Mouse (Mus musculus) midbrain, embryonic 10.5 days (tissue): ENCODE results near the gene Fem1a. TPM values are rescaled to one million over a fixed set of nuclear protein-coding genes. Genes with fewer than 3 reads are reported as not detected.
"Not testable (repeated sequence)": the region's sequence is repeated elsewhere in the genome, so short reads cannot be mapped to it uniquely, and the experiment has no call there.

Experiments
- DNase-seq: peaks from one replicate; pipeline ENCODE4 v3.0.0-alpha.2; 2017; ENCODE audit warnings: low spot score
- H3K27ac ChIP-seq: fragments of 300-500 bp; sonication (generic); replicated peaks from 2 replicates; pipeline ENCODE4 v1.5.1; 2016; ENCODE audit warnings: mild to moderate bottlenecking
- H3K27me3 ChIP-seq: fragments of 300-500 bp; sonication (generic); 2 replicates; pipeline ENCODE4 v1.6.1; 2016; ENCODE audit warnings: low read depth, mild to moderate bottlenecking; ENCODE audit not compliant: poor library complexity, severe bottlenecking
- H3K36me3 ChIP-seq: fragments of 300-500 bp; sonication (generic); 2 replicates; pipeline ENCODE4 v1.6.1; 2016; ENCODE audit warnings: mild to moderate bottlenecking, moderate library complexity
- H3K4me1 ChIP-seq: fragments of 300-500 bp; sonication (generic); 2 replicates; pipeline ENCODE4 v1.6.1; 2016
- H3K4me3 ChIP-seq: fragments of 300-500 bp; sonication (generic); 2 replicates; pipeline ENCODE4 v1.5.1; 2016; ENCODE audit warnings: mild to moderate bottlenecking, moderate library complexity
- H3K9me3 ChIP-seq: fragments of 300-500 bp; sonication (generic); replicated peaks from 2 replicates; pipeline ENCODE4 v1.6.1; 2016; ENCODE audit warnings: mild to moderate bottlenecking
- WGBS: fragments of 180-500 bp; shearing (Covaris S2); methylation state at CpG from one replicate; pipeline ENCODE4 v1.1.7; 2016; 5-methylcytosine and 5-hydroxymethylcytosine counted together
- polyA plus RNA-seq: library from polyadenylated mRNA; unstranded; fragments of >200 nt; fragmentation: Nextera tagmentation; extraction: Ambion mirVana; gene quantifications from 2 replicates; pipeline ENCODE4 v1.2.1, GENCODE M21; 2016

Fem1a gene
- polyA plus RNA-seq, 1 experiment from 2014 or later: 11.7 TPM

- no peak for DNase-seq
- no peaks in the 10 kb centered on the region for H3K27me3 ChIP-seq
- no peak overlapping the region for H3K27ac ChIP-seq
- no peaks in the 10 kb centered on the region for H3K9me3 ChIP-seq
- no peaks in the 10 kb centered on the region for H3K36me3 ChIP-seq
- 75% methylated on average over 3 of the region's 3 CpGs for WGBS
- H3K4me3 ChIP-seq: no peak overlapping the region
- no peaks in the 10 kb centered on the region for H3K4me1 ChIP-seq
Measured at GRCm38 (mm10) chr17:56226566-56226965, 30.0 kb upstream of the Fem1a start.

- 70% methylated on average over 10 of the region's 10 CpGs for WGBS
- DNase-seq: no peak
- Histone ChIP-seq H3K4me1 (peaks cover 12% of the 10 kb centered on the region), H3K4me3 (no peak overlapping the region), H3K27ac (no peak overlapping the region), H3K9me3 (no peaks in the 10 kb centered on the region), H3K36me3 (no peaks in the 10 kb centered on the region), H3K27me3 (no peaks in the 10 kb centered on the region)
Measured at GRCm38 (mm10) chr17:56229943-56230342, 26.7 kb upstream of the Fem1a start.

GRCm38 (mm10) chr17:56233389-56233788 is 23.2 kb upstream of the Fem1a start:
- no peak overlapping the region for H3K27ac ChIP-seq
- no peaks in the 10 kb centered on the region for H3K9me3 ChIP-seq
- peak overlapping the region; percentile 35 for H3K4me3 ChIP-seq
- peaks cover 16% of the 10 kb centered on the region for H3K4me1 ChIP-seq
- no peaks in the 10 kb centered on the region for H3K36me3 ChIP-seq
- WGBS: 54% methylated on average over 8 of the region's 8 CpGs
- no peak for DNase-seq
- no peaks in the 10 kb centered on the region for H3K27me3 ChIP-seq

- 2% methylated on average over 14 of the region's 14 CpGs for WGBS
- Histone ChIP-seq H3K4me3 (peak overlapping the region; percentile 35), H3K36me3 (no peaks in the 10 kb centered on the region), H3K9me3 (no peaks in the 10 kb centered on the region), H3K27ac (no peak overlapping the region; the same call in 1 of the 2 replicates), H3K27me3 (no peaks in the 10 kb centered on the region), H3K4me1 (peaks cover 16% of the 10 kb centered on the region)
- peak; percentile 83 for DNase-seq
Measured at GRCm38 (mm10) chr17:56233818-56234469, 22.7 kb upstream of the Fem1a start.

GRCm38 (mm10) chr17:56241541-56242401 is 14.8 kb upstream of the Fem1a start:
- H3K36me3 ChIP-seq: no peaks in the 10 kb centered on the region
- H3K27ac ChIP-seq: no peak overlapping the region
- H3K27me3 ChIP-seq: peaks cover 6% of the 10 kb centered on the region; the same call in 1 of the 2 replicates
- peak overlapping the region; percentile 44 for H3K4me3 ChIP-seq
- H3K9me3 ChIP-seq: no peaks in the 10 kb centered on the region
- WGBS: under 1% methylated on average over 33 of the region's 33 CpGs
- H3K4me1 ChIP-seq: peaks cover 10% of the 10 kb centered on the region; the same call in 1 of the 2 replicates
- peak; percentile 84 for DNase-seq

- Histone ChIP-seq H3K4me3 (no peak overlapping the region), H3K9me3 (no peaks in the 10 kb centered on the region)
- 70% methylated on average over 7 of the region's 7 CpGs for WGBS
Measured at GRCm38 (mm10) chr17:56245608-56246007, 11.0 kb upstream of the Fem1a start.

GRCm38 (mm10) chr17:56251136-56251829 is 5.3 kb upstream of the Fem1a start:
- WGBS: 27% methylated on average over 6 of the region's 6 CpGs
- no peaks in the 10 kb centered on the region for H3K9me3 ChIP-seq
- H3K36me3 ChIP-seq: no peaks in the 10 kb centered on the region
- H3K27ac ChIP-seq: no peak overlapping the region
- no peaks in the 10 kb centered on the region for H3K27me3 ChIP-seq
- peak; percentile 53 for DNase-seq
- peak overlapping the region; percentile 5 for H3K4me3 ChIP-seq
- H3K4me1 ChIP-seq: peaks cover 13% of the 10 kb centered on the region

More at GRCm38 (mm10) chr17:56245608-56246007, 11.0 kb upstream of the Fem1a start:
- Histone ChIP-seq H3K27me3 (peaks cover 6% of the 10 kb centered on the region; the same call in 1 of the 2 replicates), H3K4me1 (peaks cover 9% of the 10 kb centered on the region), H3K27ac (no peak overlapping the region), H3K36me3 (no peaks in the 10 kb centered on the region)
- DNase-seq: no peak

GRCm38 (mm10) chr17:56254695-56255094 is 1.9 kb upstream of the Fem1a start:
- Histone ChIP-seq H3K27me3 (no peaks in the 10 kb centered on the region), H3K27ac (no peak overlapping the region), H3K9me3 (no peaks in the 10 kb centered on the region), H3K36me3 (peaks cover 23% of the 10 kb centered on the region), H3K4me3 (no peak overlapping the region), H3K4me1 (peaks cover 40% of the 10 kb centered on the region)
- no peak for DNase-seq
- WGBS: 79% methylated on average over 4 of the region's 4 CpGs

- Histone ChIP-seq H3K9me3 (no peaks in the 10 kb centered on the region), H3K4me3 (peak overlapping the region; percentile 74), H3K27ac (peak overlapping the region; percentile 85; the same call in 1 of the 2 replicates), H3K27me3 (no peaks in the 10 kb centered on the region), H3K36me3 (peaks cover 30% of the 10 kb centered on the region), H3K4me1 (peaks cover 46% of the 10 kb centered on the region)
- 15% methylated on average over 9 of the region's 9 CpGs for WGBS
- peak; percentile 33 for DNase-seq
Measured at GRCm38 (mm10) chr17:56255429-56255828, 1.2 kb upstream of the Fem1a start.

GRCm38 (mm10) chr17:56255863-56256238 is 759 bp upstream of the Fem1a start:
- peaks cover 35% of the 10 kb centered on the region for H3K36me3 ChIP-seq
- peak; percentile 99 for DNase-seq
- H3K9me3 ChIP-seq: no peaks in the 10 kb centered on the region
- H3K27me3 ChIP-seq: no peaks in the 10 kb centered on the region
- H3K27ac ChIP-seq: peak overlapping the region; percentile 85
- peak overlapping the region; percentile 74 for H3K4me3 ChIP-seq
- peaks cover 46% of the 10 kb centered on the region for H3K4me1 ChIP-seq
- WGBS: under 1% methylated on average over 32 of the region's 32 CpGs

GRCm38 (mm10) chr17:56257181-56257894 is 728 bp downstream of the Fem1a start:
- no peak for DNase-seq
- Histone ChIP-seq H3K4me3 (peak overlapping the region; percentile 74), H3K27ac (peak overlapping the region; percentile 72), H3K9me3 (no peaks in the 10 kb centered on the region), H3K4me1 (peaks cover 48% of the 10 kb centered on the region), H3K27me3 (no peaks in the 10 kb centered on the region), H3K36me3 (peaks cover 50% of the 10 kb centered on the region)
- WGBS: 12% methylated on average over 57 of the region's 58 CpGs

- not testable (repeated sequence) for H3K27me3 ChIP-seq, H3K27ac ChIP-seq, DNase-seq, H3K9me3 ChIP-seq, H3K4me3 ChIP-seq
- WGBS: 92% methylated on average over 19 of the region's 19 CpGs
- peaks cover 59% of the 10 kb centered on the region for H3K36me3 ChIP-seq
- H3K4me1 ChIP-seq: peaks cover 48% of the 10 kb centered on the region
Measured at GRCm38 (mm10) chr17:56258269-56258668, 1.7 kb downstream of the Fem1a start.
